Mouse (Mus musculus): Measurements from ENCODE around the gene Frmd5. TPM values are rescaled to one million over a fixed set of nuclear protein-coding genes. Genes with fewer than 3 reads are reported as not detected.
"Not testable (repeated sequence)": the region's sequence is repeated elsewhere in the genome, so short reads cannot be mapped to it uniquely, and the experiment has no call there.

The Frmd5 gene
- polyA plus RNA-seq, 1 experiment from 2014 or later = 27.9 TPM

- H3K4me1 ChIP-seq (ENCODE audit: control insufficient read depth, insufficient read depth, low read length) = no peaks in the 10 kb centered on the region
- no peaks in the 10 kb centered on the region for H3K27me3 ChIP-seq (ENCODE audit: control insufficient read depth, insufficient read depth, low read depth, low read length)
- H3K4me3 ChIP-seq (ENCODE audit: low read depth, low read length) = no peak overlapping the region
- no peak for ATAC-seq
- peaks cover 12% of the 10 kb centered on the region for H3K36me3 ChIP-seq (ENCODE audit: control insufficient read depth, insufficient read depth, low read length)
- WGBS = 94% methylated on average over 3 of the region's 3 CpGs
- H3K27ac ChIP-seq (ENCODE audit: low read length) = no peak overlapping the region
- H3K9me3 ChIP-seq (replicated peaks; ENCODE audit: control insufficient read depth, low read length, poor library complexity, severe bottlenecking) = no peaks in the 10 kb centered on the region
- H3K9ac ChIP-seq (ENCODE audit: low read depth, low read length) = no peak overlapping the region
- H3K4me2 ChIP-seq (ENCODE audit: low read length) = no peak overlapping the region
These were observed 262.1 kb downstream of the Frmd5 start for GRCm38 (mm10) chr2:121544829-121545228.

- no peak overlapping the region for H3K4me2 ChIP-seq (ENCODE audit: low read length)
- H3K9me3 ChIP-seq (replicated peaks; ENCODE audit: control insufficient read depth, low read length, poor library complexity, severe bottlenecking) = no peaks in the 10 kb centered on the region
- H3K36me3 ChIP-seq (ENCODE audit: control insufficient read depth, insufficient read depth, low read length) = no peaks in the 10 kb centered on the region
- H3K4me3 ChIP-seq (ENCODE audit: low read depth, low read length) = no peak overlapping the region
- H3K9ac ChIP-seq (ENCODE audit: low read depth, low read length) = no peak overlapping the region
- H3K4me1 ChIP-seq (ENCODE audit: control insufficient read depth, insufficient read depth, low read length) = no peaks in the 10 kb centered on the region
- 94% methylated on average over 2 of the region's 2 CpGs for WGBS
- H3K27ac ChIP-seq (ENCODE audit: low read length) = no peak overlapping the region
- H3K27me3 ChIP-seq (ENCODE audit: control insufficient read depth, insufficient read depth, low read depth, low read length) = no peaks in the 10 kb centered on the region
- no peak for ATAC-seq
These were observed 281.8 kb downstream of the Frmd5 start for GRCm38 (mm10) chr2:121525056-121525455.

- not testable (repeated sequence) for ATAC-seq; H3K9ac ChIP-seq (ENCODE audit: low read depth, low read length); H3K27ac ChIP-seq (ENCODE audit: low read length); H3K36me3 ChIP-seq (ENCODE audit: control insufficient read depth, insufficient read depth, low read length); H3K4me1 ChIP-seq (ENCODE audit: control insufficient read depth, insufficient read depth, low read length); H3K4me3 ChIP-seq (ENCODE audit: low read depth, low read length); H3K4me2 ChIP-seq (ENCODE audit: low read length); H3K9me3 ChIP-seq (replicated peaks; ENCODE audit: control insufficient read depth, low read length, poor library complexity, severe bottlenecking); H3K27me3 ChIP-seq (ENCODE audit: control insufficient read depth, insufficient read depth, low read depth, low read length)
- 97% methylated on average over 3 of the region's 3 CpGs for WGBS
These were observed 284.1 kb downstream of the Frmd5 start for GRCm38 (mm10) chr2:121522830-121523229.

GRCm38 (mm10) chr2:121522006-121522405, 284.9 kb downstream of the Frmd5 start:
- H3K4me1 ChIP-seq (ENCODE audit: control insufficient read depth, insufficient read depth, low read length) = no peaks in the 10 kb centered on the region
- no peaks in the 10 kb centered on the region for H3K9me3 ChIP-seq (replicated peaks; ENCODE audit: control insufficient read depth, low read length, poor library complexity, severe bottlenecking)
- H3K4me2 ChIP-seq (ENCODE audit: low read length) = no peak overlapping the region
- WGBS = 96% methylated on average over 2 of the region's 2 CpGs
- ATAC-seq = no peak
- H3K27me3 ChIP-seq (ENCODE audit: control insufficient read depth, insufficient read depth, low read depth, low read length) = no peaks in the 10 kb centered on the region
- H3K36me3 ChIP-seq (ENCODE audit: control insufficient read depth, insufficient read depth, low read length) = no peaks in the 10 kb centered on the region
- H3K4me3 ChIP-seq (ENCODE audit: low read depth, low read length) = no peak overlapping the region
- no peak overlapping the region for H3K9ac ChIP-seq (ENCODE audit: low read depth, low read length)
- no peak overlapping the region for H3K27ac ChIP-seq (ENCODE audit: low read length)

GRCm38 (mm10) chr2:121518711-121519110, 288.2 kb downstream of the Frmd5 start:
- H3K9ac ChIP-seq (ENCODE audit: low read depth, low read length); H3K27me3 ChIP-seq (ENCODE audit: control insufficient read depth, insufficient read depth, low read depth, low read length); H3K27ac ChIP-seq (ENCODE audit: low read length); H3K4me1 ChIP-seq (ENCODE audit: control insufficient read depth, insufficient read depth, low read length); H3K36me3 ChIP-seq (ENCODE audit: control insufficient read depth, insufficient read depth, low read length); H3K4me3 ChIP-seq (ENCODE audit: low read depth, low read length); ATAC-seq; H3K4me2 ChIP-seq (ENCODE audit: low read length); H3K9me3 ChIP-seq (replicated peaks; ENCODE audit: control insufficient read depth, low read length, poor library complexity, severe bottlenecking): not testable (repeated sequence)
- WGBS = 93% methylated on average over 4 of the region's 4 CpGs

GRCm38 (mm10) chr2:121518106-121518505, 288.8 kb downstream of the Frmd5 start:
- WGBS = 97% methylated on average over 5 of the region's 5 CpGs

GRCm38 (mm10) chr2:121514211-121514610, 292.7 kb downstream of the Frmd5 start:
- H3K27ac ChIP-seq (ENCODE audit: low read length) = no peak overlapping the region
- H3K27me3 ChIP-seq (ENCODE audit: control insufficient read depth, insufficient read depth, low read depth, low read length) = no peaks in the 10 kb centered on the region
- H3K4me1 ChIP-seq (ENCODE audit: control insufficient read depth, insufficient read depth, low read length) = no peaks in the 10 kb centered on the region
- no peak overlapping the region for H3K4me2 ChIP-seq (ENCODE audit: low read length)
- no peaks in the 10 kb centered on the region for H3K36me3 ChIP-seq (ENCODE audit: control insufficient read depth, insufficient read depth, low read length)
- no peaks in the 10 kb centered on the region for H3K9me3 ChIP-seq (replicated peaks; ENCODE audit: control insufficient read depth, low read length, poor library complexity, severe bottlenecking)
- ATAC-seq = no peak
- no peak overlapping the region for H3K4me3 ChIP-seq (ENCODE audit: low read depth, low read length)
- WGBS = 94% methylated on average over 4 of the region's 4 CpGs
- no peak overlapping the region for H3K9ac ChIP-seq (ENCODE audit: low read depth, low read length)

More at GRCm38 (mm10) chr2:121518106-121518505, 288.8 kb downstream of the Frmd5 start:
- H3K4me3 ChIP-seq (ENCODE audit: low read depth, low read length) = no peak overlapping the region
- no peak for ATAC-seq
- no peak overlapping the region for H3K27ac ChIP-seq (ENCODE audit: low read length)
- H3K9me3 ChIP-seq (replicated peaks; ENCODE audit: control insufficient read depth, low read length, poor library complexity, severe bottlenecking) = no peaks in the 10 kb centered on the region
- no peaks in the 10 kb centered on the region for H3K4me1 ChIP-seq (ENCODE audit: control insufficient read depth, insufficient read depth, low read length)
- H3K27me3 ChIP-seq (ENCODE audit: control insufficient read depth, insufficient read depth, low read depth, low read length) = no peaks in the 10 kb centered on the region
- H3K36me3 ChIP-seq (ENCODE audit: control insufficient read depth, insufficient read depth, low read length) = no peaks in the 10 kb centered on the region
- no peak overlapping the region for H3K4me2 ChIP-seq (ENCODE audit: low read length)
- H3K9ac ChIP-seq (ENCODE audit: low read depth, low read length) = no peak overlapping the region

GRCm38 (mm10) chr2:121512991-121513765, 293.7 kb downstream of the Frmd5 start:
- H3K4me1 ChIP-seq (ENCODE audit: control insufficient read depth, insufficient read depth, low read length); H3K4me3 ChIP-seq (ENCODE audit: low read depth, low read length); H3K27ac ChIP-seq (ENCODE audit: low read length); H3K27me3 ChIP-seq (ENCODE audit: control insufficient read depth, insufficient read depth, low read depth, low read length); H3K4me2 ChIP-seq (ENCODE audit: low read length); H3K36me3 ChIP-seq (ENCODE audit: control insufficient read depth, insufficient read depth, low read length); H3K9ac ChIP-seq (ENCODE audit: low read depth, low read length); H3K9me3 ChIP-seq (replicated peaks; ENCODE audit: control insufficient read depth, low read length, poor library complexity, severe bottlenecking); ATAC-seq: not testable (repeated sequence)
- WGBS = 93% methylated on average over 4 of the region's 5 CpGs

GRCm38 (mm10) chr2:121511401-121511800, 295.5 kb downstream of the Frmd5 start:
- H3K4me2 ChIP-seq (ENCODE audit: low read length) = no peak overlapping the region
- no peaks in the 10 kb centered on the region for H3K9me3 ChIP-seq (replicated peaks; ENCODE audit: control insufficient read depth, low read length, poor library complexity, severe bottlenecking)
- ATAC-seq = no peak
- peaks cover 9% of the 10 kb centered on the region for H3K4me1 ChIP-seq (ENCODE audit: control insufficient read depth, insufficient read depth, low read length)
- H3K36me3 ChIP-seq (ENCODE audit: control insufficient read depth, insufficient read depth, low read length) = no peaks in the 10 kb centered on the region
- 96% methylated on average over 8 of the region's 8 CpGs for WGBS
- no peaks in the 10 kb centered on the region for H3K27me3 ChIP-seq (ENCODE audit: control insufficient read depth, insufficient read depth, low read depth, low read length)
- no peak overlapping the region for H3K9ac ChIP-seq (ENCODE audit: low read depth, low read length)
- no peak overlapping the region for H3K4me3 ChIP-seq (ENCODE audit: low read depth, low read length)
- no peak overlapping the region for H3K27ac ChIP-seq (ENCODE audit: low read length)

All from midbrain, embryonic 16.5 days (tissue).